In genomic region chr5:107411326-107411725, GRCm38 (mm10) we compare ENCODE assay signal across 17 mouse cellular contexts. TPM values are rescaled to one million over a fixed set of nuclear protein-coding genes. Genes with fewer than 3 reads are reported as not detected.
DNase-seq lines count a peak whose midpoint lies in the region; ATAC-seq and TF ChIP-seq lines count a peak whose summit lies in the region.
"Had no signal": no experiment of that assay in that cellular context is flagged by ENCODE, and none has a peak within 500 bp of the region (broad histone marks: within the 10 kb centered on the region; RNA-seq: fewer than 3 reads in every experiment).

No protein-coding gene starts in this region.

- H3K4me1 ChIP-seq in embryonic facial prominence, embryonic 11.5 days (ENCODE audit: control insufficient read depth, insufficient read depth, low read length): no peaks in the 10 kb centered on the region
- H3K4me1 ChIP-seq in embryonic facial prominence, embryonic 10.5 days: peaks cover 11% of the 10 kb centered on the region
- H3K4me1 ChIP-seq in limb, embryonic 11.5 days (ENCODE audit: control insufficient read depth, insufficient read depth, low read length): 0 out of 2 replicates have a peak, but pooled peaks cover 3% of the 10 kb centered on the region
- H3K4me1 ChIP-seq in limb, embryonic 10.5 days: peaks cover 6% of the 10 kb centered on the region
- no peaks in the 10 kb centered on the region for H3K4me1 ChIP-seq in embryonic facial prominence, embryonic 14.5 days (ENCODE audit: control insufficient read depth, insufficient read depth, low read length)
- H3K4me1 ChIP-seq in midbrain, postnatal 0 days (ENCODE audit: insufficient read depth, low read length): no peaks in the 10 kb centered on the region
- H3K4me1 ChIP-seq: forebrain, embryonic 15.5 days; heart, embryonic 12.5 days; hindbrain, embryonic 10.5 days; liver, embryonic 13.5 days had no signal

- no peak for TF ChIP-seq CTCF in midbrain, postnatal 0 days (IDR thresholded peaks at IDR 0.05)

- no peak for ATAC-seq in embryonic facial prominence, embryonic 11.5 days (replicated peaks; ENCODE audit: insufficient number of reproducible peaks, low FRiP score, low TSS enrichment, low read depth)
- ATAC-seq in limb, embryonic 11.5 days (ENCODE audit: insufficient number of reproducible peaks, low FRiP score, low TSS enrichment, low read depth): no peak
- peak; percentile 87 for ATAC-seq in embryonic facial prominence, embryonic 14.5 days (ENCODE audit: low read depth)
- ATAC-seq in midbrain, postnatal 0 days (ENCODE audit: low FRiP score): no peak
- ATAC-seq: forebrain, embryonic 15.5 days; intestine, postnatal 0 days had no signal

- H3K27me3 ChIP-seq in embryonic facial prominence, embryonic 11.5 days (ENCODE audit: control insufficient read depth, insufficient read depth, low read length): no peaks in the 10 kb centered on the region
- H3K27me3 ChIP-seq in embryonic facial prominence, embryonic 10.5 days (replicated peaks; ENCODE audit: low read depth, poor library complexity, severe bottlenecking): no peaks in the 10 kb centered on the region
- H3K27me3 ChIP-seq in limb, embryonic 11.5 days (ENCODE audit: control insufficient read depth, insufficient read depth, low read length): no peaks in the 10 kb centered on the region
- H3K27me3 ChIP-seq in limb, embryonic 10.5 days (ENCODE audit: low read depth, poor library complexity, severe bottlenecking): 0 out of 2 replicates have a peak, but pooled peaks cover 8% of the 10 kb centered on the region
- H3K27me3 ChIP-seq in embryonic facial prominence, embryonic 14.5 days (replicated peaks; ENCODE audit: control insufficient read depth, insufficient read depth, low read length): no peaks in the 10 kb centered on the region
- H3K27me3 ChIP-seq in midbrain, postnatal 0 days (ENCODE audit: insufficient read depth, low read length): no peaks in the 10 kb centered on the region
- H3K27me3 ChIP-seq: forebrain, embryonic 15.5 days; heart, embryonic 12.5 days had no signal

- no peak overlapping the region for H3K4me2 ChIP-seq in embryonic facial prominence, embryonic 11.5 days (ENCODE audit: low read depth, low read length)
- H3K4me2 ChIP-seq in limb, embryonic 11.5 days (ENCODE audit: low read depth, severe bottlenecking): no peak overlapping the region
- H3K4me2 ChIP-seq in embryonic facial prominence, embryonic 14.5 days (ENCODE audit: low read depth, low read length): 0 out of 2 replicates have a peak overlapping the region, but pooled peaks have one; percentile 4
- H3K4me2 ChIP-seq in midbrain, postnatal 0 days (ENCODE audit: low read depth, low read length, poor library complexity, severe bottlenecking): no peak overlapping the region
- H3K4me2 ChIP-seq: embryonic facial prominence, embryonic 13.5 days; forebrain, embryonic 15.5 days; heart, embryonic 12.5 days; liver, embryonic 13.5 days had no signal

- H3K4me3 ChIP-seq in embryonic facial prominence, embryonic 11.5 days (ENCODE audit: low read depth, low read length): no peak overlapping the region
- no peak overlapping the region for H3K4me3 ChIP-seq in embryonic facial prominence, embryonic 10.5 days
- no peak overlapping the region for H3K4me3 ChIP-seq in limb, embryonic 11.5 days (ENCODE audit: low read depth, low read length)
- no peak overlapping the region for H3K4me3 ChIP-seq in limb, embryonic 10.5 days
- no peak overlapping the region for H3K4me3 ChIP-seq in embryonic facial prominence, embryonic 14.5 days (ENCODE audit: low read depth, low read length)
- no peak overlapping the region for H3K4me3 ChIP-seq in midbrain, postnatal 0 days (ENCODE audit: low read depth, low read length)
- H3K4me3 ChIP-seq: embryonic facial prominence, embryonic 13.5 days; forebrain, embryonic 15.5 days; heart, embryonic 12.5 days; hindbrain, embryonic 10.5 days; liver, embryonic 13.5 days had no signal

- no peak overlapping the region for H3K27ac ChIP-seq in embryonic facial prominence, embryonic 11.5 days (replicated peaks; ENCODE audit: low read depth, low read length)
- H3K27ac ChIP-seq in embryonic facial prominence, embryonic 10.5 days (replicated peaks): no peak overlapping the region
- no peak overlapping the region for H3K27ac ChIP-seq in limb, embryonic 11.5 days (replicated peaks; ENCODE audit: low read depth, low read length)
- no peak overlapping the region for H3K27ac ChIP-seq in limb, embryonic 10.5 days
- peak overlapping the region; percentile 28; the same call in 1 of the 2 replicates for H3K27ac ChIP-seq in embryonic facial prominence, embryonic 14.5 days (replicated peaks; ENCODE audit: low read depth, low read length)
- H3K27ac ChIP-seq in midbrain, postnatal 0 days (ENCODE audit: low read depth, low read length): no peak overlapping the region
- H3K27ac ChIP-seq: embryonic facial prominence, embryonic 13.5 days; forebrain, embryonic 15.5 days; hindbrain, embryonic 10.5 days; liver, embryonic 13.5 days had no signal

- 34% methylated on average over 4 of the region's 4 CpGs for WGBS in embryonic facial prominence, embryonic 11.5 days
- 40% methylated on average over 4 of the region's 4 CpGs for WGBS in embryonic facial prominence, embryonic 10.5 days
- 17% methylated on average over 4 of the region's 4 CpGs for WGBS in limb, embryonic 11.5 days
- 53% methylated on average over 4 of the region's 4 CpGs for WGBS in limb, embryonic 10.5 days
- 18% methylated on average over 4 of the region's 4 CpGs for WGBS in embryonic facial prominence, embryonic 14.5 days
- WGBS in midbrain, postnatal 0 days: 75% methylated on average over 4 of the region's 4 CpGs

- no peak overlapping the region for H3K9ac ChIP-seq in embryonic facial prominence, embryonic 11.5 days (replicated peaks; ENCODE audit: low read length)
- H3K9ac ChIP-seq in limb, embryonic 11.5 days (ENCODE audit: low read length): no peak overlapping the region
- no peak overlapping the region for H3K9ac ChIP-seq in embryonic facial prominence, embryonic 14.5 days (ENCODE audit: low read depth, low read length)
- no peak overlapping the region for H3K9ac ChIP-seq in midbrain, postnatal 0 days (replicated peaks; ENCODE audit: low read length, poor library complexity, severe bottlenecking)
- H3K9ac ChIP-seq: embryonic facial prominence, embryonic 13.5 days; forebrain, embryonic 15.5 days; heart, embryonic 12.5 days; liver, embryonic 13.5 days had no signal

- H3K36me3 ChIP-seq in embryonic facial prominence, embryonic 11.5 days (replicated peaks; ENCODE audit: control insufficient read depth, insufficient read depth, low read depth, low read length): no peaks in the 10 kb centered on the region
- H3K36me3 ChIP-seq in embryonic facial prominence, embryonic 10.5 days (replicated peaks): no peaks in the 10 kb centered on the region
- H3K36me3 ChIP-seq in limb, embryonic 11.5 days (ENCODE audit: control insufficient read depth, insufficient read depth, low read length): no peaks in the 10 kb centered on the region
- H3K36me3 ChIP-seq in limb, embryonic 10.5 days: no peaks in the 10 kb centered on the region
- no peaks in the 10 kb centered on the region for H3K36me3 ChIP-seq in embryonic facial prominence, embryonic 14.5 days (ENCODE audit: control insufficient read depth, insufficient read depth, low read length)
- H3K36me3 ChIP-seq in midbrain, postnatal 0 days (ENCODE audit: insufficient read depth, low read length): no peaks in the 10 kb centered on the region
- H3K36me3 ChIP-seq: embryonic facial prominence, embryonic 13.5 days; forebrain, embryonic 15.5 days; heart, embryonic 12.5 days; hindbrain, embryonic 10.5 days; liver, embryonic 13.5 days had no signal

- H3K9me3 ChIP-seq in embryonic facial prominence, embryonic 11.5 days (replicated peaks; ENCODE audit: control insufficient read depth, low read length): no peaks in the 10 kb centered on the region
- H3K9me3 ChIP-seq in embryonic facial prominence, embryonic 10.5 days: no peaks in the 10 kb centered on the region
- no peaks in the 10 kb centered on the region for H3K9me3 ChIP-seq in limb, embryonic 11.5 days (ENCODE audit: control insufficient read depth, low read length)
- no peaks in the 10 kb centered on the region for H3K9me3 ChIP-seq in limb, embryonic 10.5 days (replicated peaks)
- no peaks in the 10 kb centered on the region for H3K9me3 ChIP-seq in embryonic facial prominence, embryonic 14.5 days (ENCODE audit: control insufficient read depth, low read length)
- no peaks in the 10 kb centered on the region for H3K9me3 ChIP-seq in midbrain, postnatal 0 days (ENCODE audit: low read length)
- H3K9me3 ChIP-seq: embryonic facial prominence, embryonic 13.5 days; forebrain, embryonic 15.5 days; heart, embryonic 12.5 days; hindbrain, embryonic 10.5 days; liver, embryonic 13.5 days had no signal

- intact Hi-C loops in left cerebral cortex, postnatal 36 days (cut with DNase I): no loop called here

- peak; percentile 24 for DNase-seq in embryonic facial prominence, embryonic 11.5 days (ENCODE audit: low spot score)
- DNase-seq in embryonic facial prominence, embryonic 10.5 days (ENCODE audit: low spot score): no peak
- DNase-seq in limb, embryonic 11.5 days (ENCODE audit: low spot score): peak; percentile 24
- no peak for DNase-seq in limb, embryonic 10.5 days (ENCODE audit: low spot score)
- peak; percentile 72 for DNase-seq in embryonic facial prominence, embryonic 14.5 days (ENCODE audit: low spot score)
- peak; percentile 46 for DNase-seq in skeletal muscle tissue, adult 2 months (ENCODE audit: low read depth, low spot score)
- DNase-seq in left cerebral cortex, postnatal 36 days (ENCODE audit: low spot score in 2 of 2): no peak
- no peak for DNase-seq in midbrain, postnatal 0 days (ENCODE audit: low spot score)
- DNase-seq: liver, embryonic 13.5 days; spleen, adult 18-20 months had no signal

RNA-seq across cellular contexts. Expression of gene Ephx4, which starts 8.8 kb away (rescaled TPM):
- 0.49 and 1.3 TPM in 2 replicates for polyA plus RNA-seq in embryonic facial prominence, embryonic 11.5 days (2014; fragmentation: Nextera tagmentation; extraction: Ambion mirVana)
- 0.43 and 0.76 TPM in 2 replicates for polyA plus RNA-seq in embryonic facial prominence, embryonic 10.5 days (2016; fragmentation: Nextera tagmentation; extraction: Ambion mirVana)
- polyA plus RNA-seq in limb, embryonic 11.5 days (2014; fragmentation: Nextera tagmentation; extraction: Ambion mirVana): 0.64 and 0.72 TPM in 2 replicates
- polyA plus RNA-seq in limb, embryonic 10.5 days (2016; fragmentation: Nextera tagmentation; extraction: Ambion mirVana): 0.36 TPM in 2 replicates
- 2.8 and 3.2 TPM in 2 replicates for polyA plus RNA-seq in embryonic facial prominence, embryonic 14.5 days (2014; fragmentation: Nextera tagmentation; extraction: Ambion mirVana)
- total RNA-seq in left cerebral cortex, postnatal 36 days (2021): 10 to 100 TPM; 73.7 to 91.4 TPM
- 3.2 and 3.4 TPM in 2 replicates for total RNA-seq in midbrain, postnatal 0 days (2014; rRNA removed)
- 3.6 and 3.8 TPM in 2 replicates for polyA plus RNA-seq in midbrain, postnatal 0 days (2015; fragmentation: Nextera tagmentation; extraction: Ambion mirVana)
- total RNA-seq: megakaryocyte, adult 5-6 weeks had no signal

RNA-seq across cellular contexts. Expression of gene Lpcat2b, which starts 20.0 kb away (rescaled TPM):
- not detected in 2 replicates for polyA plus RNA-seq in embryonic facial prominence, embryonic 11.5 days (2014; fragmentation: Nextera tagmentation; extraction: Ambion mirVana)
- polyA plus RNA-seq in embryonic facial prominence, embryonic 10.5 days (2016; fragmentation: Nextera tagmentation; extraction: Ambion mirVana): not detected in 2 replicates
- 0.09 TPM in 1 of 2 replicates, not detected in the other for polyA plus RNA-seq in limb, embryonic 11.5 days (2014; fragmentation: Nextera tagmentation; extraction: Ambion mirVana)
- polyA plus RNA-seq in limb, embryonic 10.5 days (2016; fragmentation: Nextera tagmentation; extraction: Ambion mirVana): not detected in 2 replicates
- polyA plus RNA-seq in embryonic facial prominence, embryonic 14.5 days (2014; fragmentation: Nextera tagmentation; extraction: Ambion mirVana): not detected in 2 replicates
- under 1 TPM in 1 of 2 experiments, not detected in 1; 0.18 TPM for total RNA-seq in left cerebral cortex, postnatal 36 days (2021)
- total RNA-seq in midbrain, postnatal 0 days (2014; rRNA removed): 0.14 TPM in 1 of 2 replicates, not detected in the other
- not detected in 2 replicates for polyA plus RNA-seq in midbrain, postnatal 0 days (2015; fragmentation: Nextera tagmentation; extraction: Ambion mirVana)
- total RNA-seq: ES-E14; megakaryocyte, adult 5-6 weeks had no signal
- polyA plus RNA-seq: embryonic facial prominence, embryonic 13.5 days; forebrain, embryonic 15.5 days; heart, embryonic 12.5 days; hindbrain, embryonic 10.5 days; intestine, postnatal 0 days; liver, embryonic 13.5 days had no signal

RNA-seq across cellular contexts. Expression of gene Btbd8, which starts 26.5 kb away (rescaled TPM):
- 5.2 and 5.5 TPM in 2 replicates for polyA plus RNA-seq in embryonic facial prominence, embryonic 11.5 days (2014; fragmentation: Nextera tagmentation; extraction: Ambion mirVana)
- 4.5 and 4.9 TPM in 2 replicates for polyA plus RNA-seq in embryonic facial prominence, embryonic 10.5 days (2016; fragmentation: Nextera tagmentation; extraction: Ambion mirVana)
- polyA plus RNA-seq in limb, embryonic 11.5 days (2014; fragmentation: Nextera tagmentation; extraction: Ambion mirVana): 5.0 and 5.3 TPM in 2 replicates
- polyA plus RNA-seq in limb, embryonic 10.5 days (2016; fragmentation: Nextera tagmentation; extraction: Ambion mirVana): 3.0 and 4.0 TPM in 2 replicates
- 4.8 and 5.8 TPM in 2 replicates for polyA plus RNA-seq in embryonic facial prominence, embryonic 14.5 days (2014; fragmentation: Nextera tagmentation; extraction: Ambion mirVana)
- total RNA-seq in left cerebral cortex, postnatal 36 days (2021): 100 to 1,000 TPM; 159 to 177 TPM
- 38.9 and 43.9 TPM in 2 replicates for total RNA-seq in midbrain, postnatal 0 days (2014; rRNA removed)
- 23.5 and 24.9 TPM in 2 replicates for polyA plus RNA-seq in midbrain, postnatal 0 days (2015; fragmentation: Nextera tagmentation; extraction: Ambion mirVana)

Comparison
In these comparisons a context has a peak if more than half of its experiments do, and no peak if none do; other contexts are left out.
1. DNase-seq: peak in embryonic facial prominence, embryonic 11.5 days (single experiment), limb, embryonic 11.5 days (single experiment), embryonic facial prominence, embryonic 14.5 days (single experiment) and skeletal muscle tissue, adult 2 months (single experiment); none in embryonic facial prominence, embryonic 10.5 days (single experiment), limb, embryonic 10.5 days (single experiment), left cerebral cortex, postnatal 36 days (0 of 2) and midbrain, postnatal 0 days (single experiment).